Mouse (Mus musculus) heart, postnatal 10 days (tissue): ENCODE measurements around the gene Wfs1. TPM values are rescaled to one million over a fixed set of nuclear protein-coding genes. Genes with fewer than 3 reads are reported as not detected.
A peak's percentile ranks its signal among the peaks of the same experiment; 100 is the strongest.

ENCODE experiments used
- DNase-seq, 2 experiments: peaks; one replicate each; pipeline ENCODE4 v3.0.0; 2021
- intact Hi-C: fragments of 180-260 bp; cut with DNase I; formaldehyde crosslinking; loops from one replicate; pipeline ENCODE4 v1.15.1; 2025
- total RNA-seq, 2 experiments: library from RNA; stranded (reverse); gene quantifications; 2 replicates each; pipeline ENCODE4 v1.2.3; 2021

The Wfs1 gene
- total RNA-seq, 2 experiments from 2014 or later = 30.4 to 37.7 TPM

DNA sequence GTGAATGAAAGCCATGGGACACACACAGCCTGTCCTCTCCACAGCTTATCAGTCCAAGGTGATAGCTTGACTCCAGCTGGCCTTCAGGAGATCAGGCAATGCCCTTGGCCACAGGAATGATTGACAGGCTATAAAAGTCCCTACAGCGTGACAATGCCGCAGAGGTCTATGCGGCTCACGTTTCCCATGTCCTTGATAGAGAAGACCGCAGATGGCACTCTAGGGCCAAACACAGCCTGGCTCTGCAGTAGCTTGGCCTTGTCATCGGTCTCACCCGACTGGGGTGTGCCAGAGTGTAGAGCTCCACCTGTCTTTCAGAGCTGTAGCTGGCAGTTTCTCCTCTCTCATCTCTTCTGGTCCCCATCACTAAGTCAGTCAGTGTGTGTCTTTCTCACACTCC is 52.5 kb downstream of the Wfs1 start:
- peak; percentile 40 to 64 for DNase-seq
- intact Hi-C loops = loop anchor here (5.0 kb wide), 1 partner anchor 99 kb away; no protein-coding TSS in a partner anchor

DNA sequence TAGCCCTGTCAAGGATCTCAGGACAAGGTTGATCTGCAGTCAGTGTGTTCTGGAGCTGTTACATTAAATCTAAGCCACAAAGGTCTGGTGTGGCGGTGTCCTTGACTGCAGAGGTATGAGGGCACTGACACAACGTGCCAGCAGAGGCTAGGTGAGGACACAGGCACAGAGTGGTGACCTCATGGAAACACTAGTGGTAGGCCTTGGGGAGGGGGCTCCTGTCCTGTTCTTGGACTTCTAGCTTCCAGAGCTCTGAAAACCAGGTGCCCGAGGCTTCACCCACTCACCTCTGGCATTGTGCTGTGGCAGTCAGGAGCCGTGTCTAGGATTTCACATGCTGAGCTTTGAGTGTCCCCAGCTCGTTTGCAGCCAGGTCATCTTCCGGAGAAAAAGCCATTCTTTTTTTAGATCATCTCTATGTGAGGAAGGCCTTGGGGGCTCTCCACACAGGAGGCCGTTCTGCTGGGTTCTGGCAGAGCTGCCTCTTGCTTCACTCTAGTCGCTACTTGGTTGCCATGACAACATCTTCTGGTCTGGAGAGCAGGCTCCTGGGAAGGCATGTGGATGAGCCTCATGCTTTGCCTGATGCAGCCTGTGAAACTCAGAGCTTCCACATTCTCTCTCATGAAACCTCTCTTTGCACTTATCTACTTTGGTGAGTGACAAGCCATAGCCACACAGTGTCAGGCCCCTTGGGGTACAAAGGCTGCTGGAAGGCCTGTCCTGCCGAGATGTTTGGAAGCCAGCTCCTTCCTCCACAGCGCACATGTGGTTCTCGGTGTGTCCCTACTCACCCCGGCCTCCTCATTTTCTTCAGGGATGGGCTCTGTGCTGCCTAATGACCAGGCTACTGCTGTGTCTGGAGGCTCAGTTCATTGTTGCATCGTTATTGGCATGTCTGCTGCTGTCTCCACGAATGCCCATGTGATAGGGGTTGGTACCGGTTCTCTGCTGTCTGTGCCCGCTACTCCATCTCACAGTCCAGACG is 53.2 kb downstream of the Wfs1 start:
- DNase-seq = peak; percentile 39 to 48
- intact Hi-C loops = loop anchor here (5.0 kb wide), 1 partner anchor 98 kb away; no protein-coding TSS in a partner anchor

DNA sequence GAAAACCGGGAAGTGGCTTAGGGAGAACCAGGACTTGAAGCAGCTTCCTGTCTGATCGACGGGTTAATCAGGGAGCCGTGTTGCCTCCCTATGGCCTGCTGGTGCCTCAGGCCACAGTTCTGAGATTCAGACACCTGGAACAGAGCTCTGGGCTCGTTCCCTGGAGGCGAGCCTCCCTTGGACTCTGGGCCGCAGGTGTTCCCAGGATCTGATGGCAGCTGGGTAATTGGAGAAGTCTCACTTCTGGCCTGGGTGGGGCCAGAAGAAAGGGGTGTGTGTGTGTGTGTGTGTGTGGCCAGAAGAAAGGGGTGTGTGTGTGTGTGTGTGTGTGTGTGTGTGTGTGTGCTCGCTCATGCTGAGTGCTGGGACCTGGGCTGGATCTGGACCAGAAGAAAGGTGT is 55.6 kb downstream of the Wfs1 start:
- DNase-seq = no peak
- intact Hi-C loops = no loop called here

DNA sequence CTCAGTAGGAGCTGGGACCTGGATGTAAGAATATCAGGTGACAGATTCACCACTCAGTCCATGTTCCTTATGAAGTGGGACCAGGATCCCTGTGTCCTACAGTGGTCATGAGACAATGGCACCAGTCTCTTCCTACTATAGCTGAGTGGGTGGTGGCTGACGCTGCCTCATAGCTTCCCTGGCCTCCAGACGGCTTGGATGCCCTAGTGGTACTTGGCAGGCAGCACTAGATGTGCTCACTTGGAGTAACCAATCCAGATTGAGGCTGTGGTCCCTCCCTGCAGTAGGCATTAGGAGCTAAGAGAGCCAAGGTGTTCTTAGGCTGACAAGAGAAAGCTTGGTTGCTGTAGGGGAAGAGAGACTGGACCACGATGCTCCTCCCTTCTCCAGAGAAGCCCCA is 59.6 kb downstream of the Wfs1 start:
- peak in 1 of 2 experiments; percentile 24 for DNase-seq
- intact Hi-C loops = no loop called here

DNA sequence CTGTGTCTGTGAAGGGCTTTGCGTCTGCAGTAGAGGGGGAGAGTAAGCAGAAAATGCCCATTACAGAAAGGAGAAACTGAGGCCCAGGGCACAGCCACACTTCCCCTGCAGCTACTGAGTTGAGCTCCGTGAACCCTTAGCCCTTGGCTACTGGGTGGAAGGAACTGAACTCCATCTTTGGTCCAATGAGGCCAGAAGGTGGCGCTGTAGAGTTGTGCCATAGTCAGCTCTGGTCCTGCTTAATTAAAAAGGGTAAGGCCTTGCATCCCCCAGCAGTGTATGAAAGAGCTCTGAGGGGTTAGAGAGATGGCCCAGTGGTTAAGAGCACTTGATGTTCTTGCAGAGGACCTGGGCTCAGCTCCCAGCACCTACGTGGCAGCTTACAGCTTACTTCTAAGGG is 60.3 kb downstream of the Wfs1 start:
- intact Hi-C loops = no loop called here
- DNase-seq = no peak

DNA sequence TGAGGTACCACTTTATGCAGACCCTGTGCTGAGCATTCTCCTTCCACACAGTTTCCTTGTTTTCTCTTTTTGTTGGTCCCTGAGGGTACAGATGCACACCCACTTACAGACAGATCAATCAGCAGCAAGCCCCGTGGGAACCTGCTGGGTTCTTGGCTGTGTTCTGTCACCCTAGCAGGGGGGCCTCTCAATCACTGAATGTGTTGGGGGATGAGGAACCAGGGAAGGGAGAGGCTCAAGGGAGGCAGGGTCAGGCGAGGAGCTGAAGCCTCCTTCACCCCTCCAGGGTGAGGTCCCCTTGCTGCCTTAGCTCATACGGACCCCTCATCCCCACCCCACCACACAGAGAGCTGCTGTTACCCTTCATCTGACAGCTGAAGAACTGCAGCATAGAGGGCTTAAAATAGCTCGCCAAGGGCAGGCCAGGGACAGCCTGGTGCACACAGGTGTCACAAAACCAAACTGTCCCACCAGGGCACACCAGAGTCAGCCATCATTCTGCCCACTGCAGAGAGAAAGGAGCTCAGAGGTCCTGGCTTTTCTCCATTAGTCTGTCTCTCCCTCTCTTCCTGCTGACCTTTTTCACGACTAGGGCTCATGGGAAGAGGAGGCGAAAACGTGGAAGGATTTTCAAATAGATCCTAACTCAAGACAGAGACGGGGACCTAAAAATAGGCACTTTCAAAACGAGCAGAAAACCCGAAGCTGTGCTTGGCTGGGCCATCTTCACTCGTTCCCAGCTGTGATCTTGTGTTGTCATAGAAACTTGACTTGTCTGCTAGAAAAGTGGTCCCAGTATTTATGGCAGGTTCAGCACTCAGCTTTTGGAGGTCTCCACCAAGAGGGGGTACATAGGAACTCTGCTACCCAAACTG is 64.9 kb downstream of the Wfs1 start:
- peak; percentile 59 to 67 for DNase-seq
- intact Hi-C loops = no loop called here

DNA sequence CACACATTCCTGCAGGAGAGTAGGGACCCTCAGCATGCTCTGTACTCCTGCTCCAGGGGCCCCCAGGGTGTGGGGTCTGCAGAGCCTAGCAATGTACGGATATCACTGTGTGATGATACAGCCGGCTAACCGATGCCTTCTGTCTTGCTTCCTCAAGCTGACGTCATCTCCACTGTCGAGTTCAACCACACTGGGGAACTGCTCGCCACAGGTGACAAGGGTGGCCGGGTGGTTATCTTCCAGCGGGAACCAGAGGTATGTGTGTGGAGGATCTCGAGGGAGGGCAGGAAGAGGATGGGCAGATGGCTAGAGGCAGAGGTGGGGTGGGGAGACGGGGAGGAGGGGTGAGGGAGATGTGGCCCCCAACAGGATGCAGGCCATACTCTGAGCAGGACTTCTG is 66.2 kb downstream of the Wfs1 start:
- intact Hi-C loops = no loop called here
- no peak for DNase-seq

DNA sequence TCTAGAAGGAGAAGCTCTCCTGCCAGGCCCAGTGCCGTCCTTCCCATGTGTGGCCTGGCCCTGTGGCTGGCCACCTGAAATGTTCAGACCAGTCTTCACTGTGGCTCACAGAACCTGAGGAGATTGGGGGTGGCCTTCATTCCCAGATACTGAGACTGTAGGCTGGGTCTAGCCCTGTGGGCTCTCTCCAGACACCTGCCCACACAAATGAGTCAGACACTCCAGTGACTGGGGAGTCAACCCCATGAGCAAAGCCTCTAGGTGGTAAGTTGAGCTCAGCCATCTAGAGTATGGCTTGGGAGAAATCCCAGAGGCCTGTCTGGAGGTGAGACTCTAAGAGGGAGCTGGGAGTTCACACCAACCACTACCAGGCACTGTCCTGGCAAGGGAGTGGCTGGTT is 67.1 kb downstream of the Wfs1 start:
- intact Hi-C loops = no loop called here
- DNase-seq = no peak

DNA sequence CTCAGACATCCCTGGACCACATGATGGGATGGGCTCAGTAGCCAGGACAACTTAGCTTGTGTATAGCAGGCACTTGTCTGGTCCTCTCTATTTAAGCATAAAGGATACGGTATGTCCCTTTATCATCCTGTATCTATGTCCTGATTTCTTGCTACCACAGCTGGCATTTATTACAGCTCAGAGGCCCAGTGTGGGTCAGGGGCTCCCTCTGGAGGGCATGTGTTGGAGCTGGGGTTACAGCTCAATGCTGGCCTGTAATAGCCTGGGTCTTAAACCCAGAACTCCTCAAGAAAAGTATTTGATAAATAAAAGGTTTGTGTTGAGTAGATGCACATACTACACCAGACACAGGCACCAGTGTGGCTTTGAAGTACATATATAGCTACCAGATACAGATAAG is 68.9 kb downstream of the Wfs1 start:
- DNase-seq = peak; percentile 33 to 34
- intact Hi-C loops = loop anchor here (1.0 kb wide), 1 partner anchor 84 kb away; no protein-coding TSS in a partner anchor

DNA sequence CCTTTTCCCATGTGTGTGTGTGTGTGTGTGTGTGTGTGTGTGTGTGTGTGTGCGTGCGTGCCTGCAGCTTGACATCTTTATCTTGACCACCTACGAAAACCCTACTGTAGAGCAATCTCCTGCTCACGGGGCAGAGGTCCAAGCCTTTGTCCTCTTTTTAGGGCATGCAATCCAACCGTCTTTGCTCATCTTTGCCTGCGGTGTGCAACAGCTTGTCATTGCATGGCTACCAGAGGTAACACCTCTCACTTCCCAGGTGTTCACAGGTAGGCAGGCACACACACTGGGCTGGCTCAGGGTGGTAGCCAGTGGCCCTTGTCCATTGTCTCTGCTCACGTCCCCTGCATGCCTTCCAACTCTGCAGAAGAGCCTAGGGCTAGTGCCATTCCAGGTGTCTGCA is 71.0 kb downstream of the Wfs1 start:
- intact Hi-C loops = no loop called here
- DNase-seq = no peak

DNA sequence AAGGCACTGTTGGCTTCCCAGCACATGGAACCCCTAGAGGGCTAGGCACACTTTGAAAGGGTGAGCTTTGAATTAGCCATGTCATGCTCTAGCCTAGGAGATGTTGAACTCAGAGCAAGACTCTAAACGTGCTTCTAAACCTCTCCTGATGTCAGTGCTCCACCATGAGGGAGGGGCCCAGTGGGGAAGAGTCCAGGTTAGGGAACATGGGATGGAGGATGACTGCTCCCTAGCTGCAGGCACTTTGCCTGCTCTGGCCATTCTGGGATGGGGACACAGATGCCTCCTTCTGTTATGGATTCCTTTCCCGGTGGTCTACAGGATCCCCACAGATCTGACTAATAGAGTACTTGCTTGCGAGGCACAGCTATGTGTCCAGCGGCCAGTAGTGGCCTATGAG is 71.8 kb downstream of the Wfs1 start:
- no peak for DNase-seq
- intact Hi-C loops = no loop called here

DNA sequence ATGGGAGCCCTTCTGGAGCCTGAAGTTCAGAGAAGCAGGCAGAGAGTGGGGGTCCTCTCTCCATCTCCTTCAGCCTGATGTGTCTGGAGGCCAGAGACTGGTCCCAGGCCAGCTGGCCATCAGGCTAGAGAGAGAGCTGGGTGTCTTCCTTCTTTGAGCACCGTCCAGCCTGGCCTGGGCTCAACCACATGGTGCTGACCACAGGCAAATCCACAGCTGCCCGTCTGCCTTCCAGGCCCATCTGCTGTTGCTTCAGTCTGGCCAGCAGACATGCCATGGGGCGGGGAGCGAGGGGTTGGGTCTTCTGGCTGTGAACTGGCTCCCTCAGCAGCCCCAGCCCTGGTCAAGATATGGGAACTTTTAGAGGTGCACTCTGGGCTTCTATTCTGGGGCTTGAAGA is 72.4 kb downstream of the Wfs1 start:
- intact Hi-C loops = no loop called here
- no peak for DNase-seq

Other genes starting within 250 kb of the Wfs1 start
- 10 to 100 TPM; 12.5 to 14.3 TPM for gene Bloc1s4, start 240.6 kb downstream of the Wfs1 start, total RNA-seq
- gene Mrfap1, start 192.4 kb downstream of the Wfs1 start, total RNA-seq = 100 to 1,000 TPM; 300 to 317 TPM
- 10 to 100 TPM; 18.1 to 21.2 TPM for gene Man2b2, start 158.6 kb downstream of the Wfs1 start, total RNA-seq
- under 1 TPM; 0.19 to 0.25 TPM for gene Ppp2r2c, start 120.7 kb downstream of the Wfs1 start, total RNA-seq
- gene Gm1043, start 96.2 kb upstream of the Wfs1 start, total RNA-seq = not detected